Mouse (Mus musculus): ENCODE measurements around the gene Atf2. TPM values are rescaled to one million over a fixed set of nuclear protein-coding genes. Genes with fewer than 3 reads are reported as not detected.

Gene Atf2
- total and polyA plus RNA-seq, 3 experiments: 15.9 to 40.9 (median 25.8) TPM

DNA sequence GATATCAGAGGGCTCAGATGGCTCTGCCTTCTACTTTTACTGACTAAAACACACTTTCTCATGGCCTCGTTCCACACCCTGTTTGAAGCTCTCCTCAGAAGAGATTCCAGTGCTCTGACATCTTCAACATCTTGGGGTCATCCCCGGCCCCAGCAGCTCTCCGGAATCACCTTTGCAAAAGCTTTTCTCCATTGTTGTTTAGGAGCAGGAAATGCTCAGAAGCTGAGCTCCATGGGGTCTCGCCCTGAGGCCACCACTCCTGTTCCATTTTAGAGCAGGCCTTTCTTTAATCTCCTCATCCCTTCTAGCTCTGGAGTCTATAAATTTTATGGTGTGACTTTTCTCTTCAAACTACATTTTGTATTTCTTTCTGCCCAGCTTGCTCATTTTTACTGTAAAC, 123.8 kb downstream of the Atf2 start:
- no peaks in the 10 kb centered on the region for H3K9me3 ChIP-seq (replicated peaks; ENCODE audit: low read length)
- H3K36me3 ChIP-seq (replicated peaks in 1 of 2; ENCODE audit: control insufficient read depth in 1 of 2, insufficient read depth in 1 of 2, low read length in 1 of 2): no peaks in the 10 kb centered on the region
- dilution Hi-C loops (cut with MboI; ENCODE audit: extremely low pct_ligation_motif_present, extremely low pct_unique_long_range_greater_than_20kb, low sequenced_read_pairs): no loop called here
- H3K27me3 ChIP-seq (replicated peaks): peaks cover 9% of the 10 kb centered on the region
- H3K9ac ChIP-seq (ENCODE audit: insufficient read depth, low read depth): no peak overlapping the region
- H3K4me2 ChIP-seq (ENCODE audit: insufficient read depth, low read depth, poor library complexity, severe bottlenecking): no peak overlapping the region
- H3K27ac ChIP-seq (ENCODE audit: insufficient read depth, low read depth): no peak overlapping the region
- TF ChIP-seq BHLHE40 (IDR thresholded peaks at IDR 0.05; ENCODE audit: low read depth, low read length): no peak
- no peak for TF ChIP-seq POLR2AphosphoS2 (IDR thresholded peaks at IDR 0.05; ENCODE audit: low read depth, low read length)
- no peak for TF ChIP-seq ZKSCAN1 (IDR thresholded peaks at IDR 0.05; ENCODE audit: borderline replicate concordance, low read depth, low read length)
- no peak for TF ChIP-seq RAD21 (IDR thresholded peaks at IDR 0.05; ENCODE audit: low read depth, low read length)
- no peak for TF ChIP-seq NRF1 (IDR thresholded peaks at IDR 0.05; ENCODE audit: low read depth, low read length)
- no peak for TF ChIP-seq CHD2 (IDR thresholded peaks at IDR 0.05; ENCODE audit: low read length)
- in situ Hi-C loops (cut with MboI; ENCODE audit: low pct_ligation_motif_present, low pct_unique_long_range_greater_than_20kb, low sequenced_read_pairs): no loop called here
- no peak overlapping the region for H3K4me3 ChIP-seq (replicated peaks in 1 of 3; ENCODE audit: low read depth in 2 of 3, low read length in 2 of 3, poor library complexity in 1 of 3)
- DNase-seq (ENCODE audit: extremely low read depth): no peak
- no peaks in the 10 kb centered on the region for H3K4me1 ChIP-seq (ENCODE audit: control insufficient read depth in 1 of 2, insufficient read depth in 2 of 2)
- H3K79me2 ChIP-seq (replicated peaks; ENCODE audit: control insufficient read depth, extremely low read depth, insufficient read depth, poor library complexity, severe bottlenecking): no peaks in the 10 kb centered on the region

Other genes with a start within 250 kb of the Atf2 start
- gene Chn1, start 117.3 kb downstream of the Atf2 start, total RNA-seq (2012; rRNA removed): 4.2 and 4.6 TPM in 2 replicates
- 9.9 and 13.0 TPM in 2 replicates for gene Chn1, start 117.3 kb downstream of the Atf2 start, total RNA-seq (2014; rRNA removed)
- gene Chn1, start 117.3 kb downstream of the Atf2 start, polyA plus RNA-seq (2012; ENCODE audit: insufficient read length, low read depth): 15.0 and 17.0 TPM in 2 replicates
- 316 and 401 TPM in 2 replicates for gene Atp5g3, start 18.7 kb upstream of the Atf2 start, total RNA-seq (2012; rRNA removed)
- 427 and 444 TPM in 2 replicates for gene Atp5g3, start 18.7 kb upstream of the Atf2 start, total RNA-seq (2014; rRNA removed)
- gene Atp5g3, start 18.7 kb upstream of the Atf2 start, polyA plus RNA-seq (2012; ENCODE audit: insufficient read length, low read depth): 453 and 504 TPM in 2 replicates